Mouse (Mus musculus) liver, embryonic 12.5 days (tissue): Measurements from ENCODE around the gene Slc6a17. TPM values are rescaled to one million over a fixed set of nuclear protein-coding genes. Genes with fewer than 3 reads are reported as not detected.

ENCODE experiments used
- ATAC-seq: fragments of 200-750 bp; cut with Nextera tagmentation; 2 replicates; pipeline ENCODE4 v1.8.0; 2017; ENCODE audit warnings: moderate number of reproducible peaks, mild to moderate bottlenecking, moderate library complexity
- H3K27ac ChIP-seq: fragments of 300-500 bp; sonication (generic); 2 replicates; pipeline ENCODE4 v1.5.1; 2016; ENCODE audit warnings: mild to moderate bottlenecking
- H3K27me3 ChIP-seq: fragments of 300-500 bp; sonication (generic); replicated peaks from 2 replicates; pipeline ENCODE4 v1.6.1; 2016; ENCODE audit warnings: mild to moderate bottlenecking, moderate library complexity
- H3K36me3 ChIP-seq: fragments of 300-500 bp; sonication (generic); 2 replicates; pipeline ENCODE4 v1.6.1; 2016; ENCODE audit warnings: mild to moderate bottlenecking, moderate library complexity
- H3K4me1 ChIP-seq: fragments of 300-500 bp; sonication (generic); 2 replicates; pipeline ENCODE4 v1.6.1; 2016
- H3K4me2 ChIP-seq: fragments of 300-500 bp; sonication (generic); 2 replicates; pipeline ENCODE4 v1.6.1; 2016; ENCODE audit warnings: mild to moderate bottlenecking, moderate library complexity
- H3K4me3 ChIP-seq: fragments of 300-500 bp; sonication (generic); 2 replicates; pipeline ENCODE4 v1.5.1; 2016; ENCODE audit warnings: mild to moderate bottlenecking, moderate library complexity
- H3K9ac ChIP-seq: fragments of 300-500 bp; sonication (generic); 2 replicates; pipeline ENCODE4 v1.6.1; 2016; ENCODE audit warnings: mild to moderate bottlenecking, moderate library complexity
- H3K9me3 ChIP-seq: fragments of 300-500 bp; sonication (generic); replicated peaks from 2 replicates; pipeline ENCODE4 v1.6.1; 2016; ENCODE audit warnings: mild to moderate bottlenecking, moderate library complexity
- WGBS: fragments of 180-500 bp; shearing (Covaris S2); methylation state at CpG from one replicate; pipeline ENCODE4 v1.1.7; 2016; ENCODE audit not compliant: insufficient replicate concordance; 5-methylcytosine and 5-hydroxymethylcytosine counted together
- polyA plus RNA-seq: library from polyadenylated mRNA; unstranded; fragments of >200 nt; fragmentation: Nextera tagmentation; extraction: Ambion mirVana; gene quantifications from 2 replicates; pipeline ENCODE4 v1.2.1, GENCODE M21; 2016

Gene Slc6a17
- polyA plus RNA-seq, 1 experiment from 2014 or later: 0.42 TPM

DNA sequence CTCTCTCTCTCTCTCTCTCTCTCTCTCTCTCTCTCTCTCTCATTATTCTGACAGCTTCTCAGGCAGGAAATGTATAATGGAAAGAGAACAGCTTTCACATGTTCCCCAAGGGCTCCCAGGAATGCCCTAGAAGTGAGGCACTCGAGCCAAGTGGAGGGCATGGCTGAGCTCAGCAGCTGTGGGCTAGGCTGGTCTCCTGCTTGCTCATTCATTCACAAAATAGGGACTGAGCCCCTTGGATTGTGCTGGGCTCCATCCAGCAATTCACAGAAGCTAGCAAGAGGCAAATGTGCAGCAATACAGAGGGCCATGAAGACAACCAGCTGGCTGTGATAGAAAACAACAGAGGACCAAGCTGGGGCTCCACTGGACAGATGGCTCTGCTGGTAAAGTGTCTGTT lies 86.5 kb downstream of the Slc6a17 start:
- Histone ChIP-seq H3K4me1 (no peaks in the 10 kb centered on the region), H3K9me3 (no peaks in the 10 kb centered on the region), H3K36me3 (no peaks in the 10 kb centered on the region), H3K4me2 (no peak overlapping the region), H3K9ac (no peak overlapping the region), H3K27ac (no peak overlapping the region), H3K27me3 (no peaks in the 10 kb centered on the region), H3K4me3 (no peak overlapping the region)
- 20% methylated on average over 1 of the region's 1 CpGs for WGBS
- no peak for ATAC-seq

DNA sequence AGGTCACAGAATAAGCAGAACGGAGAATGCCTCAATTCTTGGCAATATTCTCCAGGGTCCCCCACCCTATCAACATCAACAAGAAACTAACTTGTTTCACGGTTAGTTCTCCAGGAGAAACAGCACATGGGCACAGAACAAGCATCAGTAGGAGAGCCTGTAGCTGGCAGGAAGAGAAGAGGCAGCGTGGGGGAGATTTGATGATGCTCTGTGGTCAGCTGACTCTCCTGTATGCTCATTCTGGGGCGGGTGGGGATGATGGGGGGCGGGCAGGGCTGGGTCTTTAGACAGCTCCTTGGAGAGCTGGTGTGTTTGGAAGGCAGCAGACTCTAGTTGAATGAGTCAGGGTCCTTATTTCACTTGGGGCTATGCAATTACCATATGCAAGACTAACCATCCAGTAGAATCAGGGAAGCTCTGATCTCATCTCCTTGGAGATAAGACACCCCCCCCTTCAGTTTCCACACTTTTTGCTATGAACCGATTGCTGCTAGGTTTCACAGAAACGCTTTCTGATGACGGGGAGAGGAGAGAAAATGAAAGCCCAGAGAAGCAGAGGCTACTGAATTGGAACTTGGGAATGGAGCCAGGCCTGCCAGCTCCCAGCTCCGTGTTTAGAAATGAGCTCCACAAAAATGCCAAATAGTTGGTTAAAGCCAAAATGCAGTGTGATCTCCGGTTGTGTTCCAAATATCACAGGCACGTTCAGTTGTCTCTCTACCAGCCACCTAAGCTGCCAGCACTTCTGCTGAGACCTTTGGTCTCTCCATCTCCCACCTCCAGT lies 93.4 kb downstream of the Slc6a17 start:
- Histone ChIP-seq H3K9me3 (no peaks in the 10 kb centered on the region), H3K4me2 (no peak overlapping the region), H3K27me3 (no peaks in the 10 kb centered on the region), H3K9ac (no peak overlapping the region), H3K4me1 (no peaks in the 10 kb centered on the region), H3K27ac (no peak overlapping the region), H3K4me3 (no peak overlapping the region), H3K36me3 (no peaks in the 10 kb centered on the region)
- ATAC-seq: no peak
- WGBS: 48% methylated on average over 11 of the region's 11 CpGs

DNA sequence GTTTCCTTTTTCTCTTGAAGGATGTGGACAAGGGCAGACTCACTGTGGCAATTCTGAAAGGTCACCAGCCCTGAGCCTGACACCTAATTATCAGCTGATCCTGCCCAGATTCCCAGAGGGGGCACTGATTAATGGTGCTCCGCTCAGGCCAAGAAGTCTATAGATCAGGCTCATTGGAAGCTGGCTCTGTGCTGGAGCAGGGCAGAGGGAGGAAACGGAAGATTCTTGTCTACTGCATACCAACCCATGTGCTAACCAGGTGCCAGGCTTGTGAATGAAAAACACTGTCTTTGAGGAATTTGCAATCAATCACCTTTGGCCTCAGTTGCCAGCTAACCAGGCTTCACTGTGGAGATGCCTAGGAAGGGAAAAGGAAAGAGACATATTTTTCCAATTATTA lies 97.7 kb downstream of the Slc6a17 start:
- Histone ChIP-seq H3K9me3 (no peaks in the 10 kb centered on the region), H3K27me3 (no peaks in the 10 kb centered on the region), H3K27ac (no peak overlapping the region), H3K4me1 (no peaks in the 10 kb centered on the region), H3K4me2 (no peak overlapping the region), H3K9ac (no peak overlapping the region), H3K36me3 (no peaks in the 10 kb centered on the region), H3K4me3 (no peak overlapping the region)
- no peak for ATAC-seq
- WGBS: 53% methylated on average over 2 of the region's 2 CpGs

Other genes with a start within 250 kb of the Slc6a17 start
- gene Lamtor5, start 239.2 kb downstream of the Slc6a17 start, polyA plus RNA-seq: 123 and 128 TPM in 2 replicates
- 1.0 and 1.2 TPM in 2 replicates for gene Slc16a4, start 226.8 kb downstream of the Slc6a17 start, polyA plus RNA-seq
- 13.6 and 14.2 TPM in 2 replicates for gene Rbm15, start 184.3 kb downstream of the Slc6a17 start, polyA plus RNA-seq
- gene Kcnc4, start 58.5 kb downstream of the Slc6a17 start, polyA plus RNA-seq: not detected in 2 replicates
- not detected in 2 replicates for gene Ubl4b, start 37.1 kb upstream of the Slc6a17 start, polyA plus RNA-seq
- 0.69 and 0.76 TPM in 2 replicates for gene Alx3, start 77.0 kb upstream of the Slc6a17 start, polyA plus RNA-seq
- not detected in 2 replicates for gene Gm10961, start 113.3 kb upstream of the Slc6a17 start, polyA plus RNA-seq
- 17.0 and 19.0 TPM in 2 replicates for gene Strip1, start 113.7 kb upstream of the Slc6a17 start, polyA plus RNA-seq
- gene Ahcyl1, start 178.5 kb upstream of the Slc6a17 start, polyA plus RNA-seq: 53.7 and 54.0 TPM in 2 replicates
- 8.7 and 8.8 TPM in 2 replicates for gene Csf1, start 242.5 kb upstream of the Slc6a17 start, polyA plus RNA-seq